In the genomic region with DNA sequence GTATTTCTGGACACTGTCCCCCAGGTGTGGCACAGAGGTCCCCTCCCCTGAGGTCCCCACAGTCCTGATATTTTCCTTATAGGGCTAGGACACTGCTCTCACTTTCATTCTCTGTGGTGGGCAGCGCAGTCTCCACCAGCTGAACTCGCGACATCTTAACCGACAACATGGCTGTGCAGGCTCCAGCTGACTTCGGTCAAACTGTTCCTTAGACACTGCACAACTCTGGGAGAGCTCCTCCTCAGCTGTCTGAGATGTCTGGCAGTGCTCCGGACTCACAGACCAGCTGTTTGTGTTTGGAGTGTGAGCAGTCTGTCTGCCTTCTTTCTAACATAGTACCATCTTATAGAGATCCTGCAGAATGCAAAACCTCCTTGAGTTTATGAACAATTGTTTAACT, we compare ENCODE assay signal across 12 mouse cellular contexts. TPM values are rescaled to one million over a fixed set of nuclear protein-coding genes. Genes with fewer than 3 reads are reported as not detected.
DNase-seq lines count a peak whose midpoint lies in the region; TF ChIP-seq lines count a peak whose summit lies in the region.
"Had no signal": no experiment of that assay in that cellular context is flagged by ENCODE, and none has a peak within 500 bp of the region (broad histone marks: within the 10 kb centered on the region; RNA-seq: fewer than 3 reads in every experiment).

No protein-coding gene starts in this region.

- no peak for TF ChIP-seq CTCF in gastrocnemius, adult 2 months (IDR thresholded peaks at IDR 0.05)
- no peak for TF ChIP-seq CTCF in layer of hippocampus, adult 2 months (conservative IDR thresholded peaks at IDR 0.05)

- intact Hi-C loops in gastrocnemius, adult 2 months (cut with DNase I) = no loop called here
- intact Hi-C loops in heart, postnatal 10 days (cut with DNase I) = no loop called here

- 90% methylated on average over 6 of the region's 6 CpGs for WGBS in hindbrain, embryonic 10.5 days

- DNase-seq in gastrocnemius, adult 2 months = peak; percentile 39
- no peak for DNase-seq in gastrocnemius, postnatal 10 days
- no peak for DNase-seq in layer of hippocampus, adult 2 months (ENCODE audit: low spot score in 2 of 2)
- no peak for DNase-seq in layer of hippocampus, adult 9-10 months (ENCODE audit: low spot score)
- peak; percentile 53 to 58 for DNase-seq in heart, postnatal 10 days
- DNase-seq in lung, postnatal 14 days = peak; percentile 35
- DNase-seq in cerebellum, postnatal 25 days = no peak
- no peak for DNase-seq in hindbrain, embryonic 10.5 days (ENCODE audit: low spot score)
- DNase-seq: B cell, adult 2 months; midbrain, embryonic 14.5 days; thymus, adult 18-20 months had no signal

- H3K4me1 ChIP-seq in hindbrain, embryonic 10.5 days (replicated peaks) = 0 out of 2 replicates have a peak, but pooled peaks cover 2% of the 10 kb centered on the region

- H3K9me3 ChIP-seq in hindbrain, embryonic 10.5 days = no peaks in the 10 kb centered on the region
- H3K9me3 ChIP-seq: forebrain, embryonic 10.5 days had no signal

- no peaks in the 10 kb centered on the region for H3K27me3 ChIP-seq in hindbrain, embryonic 10.5 days (ENCODE audit: insufficient read depth, poor library complexity, severe bottlenecking)

- H3K27ac ChIP-seq in gastrocnemius, adult 2 months = peak overlapping the region; percentile 71
- peak overlapping the region; percentile 24; the same call in 1 of the 2 replicates for H3K27ac ChIP-seq in layer of hippocampus, adult 2 months
- no peak overlapping the region for H3K27ac ChIP-seq in hindbrain, embryonic 10.5 days
- H3K27ac ChIP-seq: forebrain, embryonic 10.5 days had no signal

- peak overlapping the region; percentile 45 for H3K4me3 ChIP-seq in gastrocnemius, adult 2 months
- H3K4me3 ChIP-seq in layer of hippocampus, adult 2 months = peak overlapping the region; percentile 7; the same call in 1 of the 2 replicates
- H3K4me3 ChIP-seq in hindbrain, embryonic 10.5 days = no peak overlapping the region
- H3K4me3 ChIP-seq: forebrain, embryonic 10.5 days had no signal

- peaks cover 23% of the 10 kb centered on the region for H3K36me3 ChIP-seq in hindbrain, embryonic 10.5 days

RNA-seq across cellular contexts. Expression of a gene that starts 8.2 kb away (rescaled TPM):
- total RNA-seq in gastrocnemius, adult 2 months (2021) = 100 to 1,000 TPM; 255 to 336 TPM
- 100 to 1,000 TPM; 408 to 439 TPM for total RNA-seq in gastrocnemius, postnatal 10 days (2021)
- 1,000 to 10,000 TPM in 1 of 2 experiments, 100 to 1,000 TPM in 1; 989 to 1,035 TPM for total RNA-seq in layer of hippocampus, adult 2 months (2021)
- 100 to 1,000 TPM; 625 to 643 TPM for total RNA-seq in heart, postnatal 10 days (2021)
- 249 and 310 TPM in 2 replicates for polyA plus RNA-seq in hindbrain, embryonic 10.5 days (2016; fragmentation: Nextera tagmentation; extraction: Ambion mirVana)

RNA-seq across cellular contexts. Expression of a gene that starts 51.3 kb away (rescaled TPM):
- total RNA-seq in gastrocnemius, adult 2 months (2021) = 10 to 100 TPM; 14.4 to 20.1 TPM
- total RNA-seq in gastrocnemius, postnatal 10 days (2021) = 10 to 100 TPM; 24.7 to 31.0 TPM
- total RNA-seq in layer of hippocampus, adult 2 months (2021) = 10 to 100 TPM; 32.0 to 40.5 TPM
- total RNA-seq in heart, postnatal 10 days (2021) = 10 to 100 TPM; 20.0 to 20.8 TPM
- 24.2 and 27.1 TPM in 2 replicates for polyA plus RNA-seq in hindbrain, embryonic 10.5 days (2016; fragmentation: Nextera tagmentation; extraction: Ambion mirVana)

Comparison
In these comparisons a context has a peak if more than half of its experiments do, and no peak if none do; other contexts are left out.
1. DNase-seq: peak in gastrocnemius, adult 2 months (single experiment), heart, postnatal 10 days (2 of 2) and lung, postnatal 14 days (single experiment); none in gastrocnemius, postnatal 10 days (single experiment), layer of hippocampus, adult 2 months (0 of 2), layer of hippocampus, adult 9-10 months (single experiment), cerebellum, postnatal 25 days (0 of 2) and hindbrain, embryonic 10.5 days (single experiment).